Mouse (Mus musculus): Measurements from ENCODE around the gene Sp100.

DNA sequence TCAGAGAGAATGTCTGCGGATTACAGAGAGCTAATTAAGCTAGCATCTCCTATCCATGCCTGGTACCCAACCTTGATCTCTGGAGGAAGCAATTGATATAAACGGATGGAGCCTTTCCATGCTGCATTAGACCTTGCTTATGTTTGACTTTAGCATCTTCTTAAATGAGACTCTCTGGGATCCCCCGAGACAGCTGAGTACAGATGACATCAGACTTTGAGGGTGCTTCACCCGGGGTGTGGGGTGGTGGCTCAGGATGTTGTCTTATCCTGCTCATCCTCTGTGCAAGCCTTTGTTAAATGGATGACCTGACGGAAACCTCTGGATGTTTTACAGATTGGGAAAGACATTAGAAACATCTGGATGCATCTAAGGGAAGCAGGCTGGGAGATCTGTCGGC, 80.7 kb downstream of the Sp100 start:
- TF ChIP-seq POLR2A (IDR thresholded peaks at IDR 0.05; ENCODE audit: extremely low read depth, insufficient read depth, low read length) (no peak), CTCF (IDR thresholded peaks at IDR 0.05; ENCODE audit: low read depth, low read length) (no peak)

All from liver, adult 2 months (tissue).